Mouse (Mus musculus) liver, embryonic 11.5 days (tissue): ENCODE measurements around the gene Figla. TPM values are rescaled to one million over a fixed set of nuclear protein-coding genes. Genes with fewer than 3 reads are reported as not detected.

Experiments
- ATAC-seq: fragments of 200-750 bp; cut with Nextera tagmentation; replicated peaks from 2 replicates; pipeline ENCODE4 v1.8.0; 2017; ENCODE audit warnings: moderate number of reproducible peaks, mild to moderate bottlenecking, moderate TSS enrichment, moderate library complexity; ENCODE audit not compliant: low FRiP score
- DNase-seq: peaks from one replicate; pipeline ENCODE4 v3.0.0-alpha.2; 2017; ENCODE audit warnings: low spot score
- H3K27ac ChIP-seq: fragments of 300-500 bp; sonication (generic); 2 replicates; pipeline ENCODE4 v1.5.1; 2014; ENCODE audit warnings: mild to moderate bottlenecking, low read depth, low read length, control low read depth
- H3K27me3 ChIP-seq: fragments of 300-500 bp; sonication (generic); replicated peaks from 2 replicates; pipeline ENCODE4 v1.6.1; 2014; ENCODE audit warnings: low read length, mixed read lengths; ENCODE audit not compliant: control insufficient read depth, insufficient read depth
- H3K36me3 ChIP-seq: fragments of 300-500 bp; sonication (generic); 2 replicates; pipeline ENCODE4 v1.6.1; 2014; ENCODE audit warnings: mild to moderate bottlenecking, low read length, moderate library complexity, mixed read lengths; ENCODE audit not compliant: control insufficient read depth, insufficient read depth
- H3K4me1 ChIP-seq: fragments of 300-500 bp; sonication (generic); replicated peaks from 2 replicates; pipeline ENCODE4 v1.6.1; 2014; ENCODE audit warnings: low read length, mixed read lengths; ENCODE audit not compliant: control insufficient read depth, insufficient read depth
- H3K4me2 ChIP-seq: fragments of 300-500 bp; sonication (generic); 2 replicates; pipeline ENCODE4 v1.6.1; 2014; ENCODE audit warnings: mild to moderate bottlenecking, control low read depth, moderate library complexity
- H3K4me3 ChIP-seq: fragments of 300-500 bp; sonication (generic); 2 replicates; pipeline ENCODE4 v1.5.1; 2014; ENCODE audit warnings: low read depth, low read length, control low read depth
- H3K9ac ChIP-seq: fragments of 300-500 bp; sonication (generic); 2 replicates; pipeline ENCODE4 v1.6.1; 2014; ENCODE audit warnings: low read depth, low read length, control low read depth
- H3K9me3 ChIP-seq: fragments of 300-500 bp; sonication (generic); 2 replicates; pipeline ENCODE4 v1.6.1; 2016; ENCODE audit warnings: low read length, inconsistent platforms, mixed read lengths; ENCODE audit not compliant: control insufficient read depth
- WGBS: fragments of 180-500 bp; shearing (Covaris S2); extraction: QIAGEN DNeasy Blood & Tissue Kit; methylation state at CpG from one replicate; pipeline ENCODE4 v1.1.7; 2014; 5-methylcytosine and 5-hydroxymethylcytosine counted together
- polyA plus RNA-seq: library from polyadenylated mRNA; unstranded; fragments of >200 nt; fragmentation: Nextera tagmentation; extraction: Ambion mirVana; gene quantifications from 2 replicates; pipeline ENCODE4 v1.2.1, GENCODE M21; 2014

The Figla gene
- polyA plus RNA-seq, 1 experiment from 2014 or later = not detected

GRCm38 (mm10) chr6:86038901-86039300 is 22.9 kb downstream of the Figla start:
- 51% methylated on average over 2 of the region's 2 CpGs for WGBS

GRCm38 (mm10) chr6:86040140-86040539 is 24.2 kb downstream of the Figla start:
- Histone ChIP-seq H3K4me3 (no peak overlapping the region), H3K4me1 (no peaks in the 10 kb centered on the region), H3K4me2 (no peak overlapping the region), H3K9me3 (no peaks in the 10 kb centered on the region), H3K36me3 (no peaks in the 10 kb centered on the region), H3K27ac (no peak overlapping the region), H3K9ac (no peak overlapping the region), H3K27me3 (0 out of 2 replicates have a peak, but pooled peaks cover 2% of the 10 kb centered on the region)
- DNase-seq (no peak), ATAC-seq (no peak)
- 72% methylated on average over 1 of the region's 1 CpGs for WGBS

More at GRCm38 (mm10) chr6:86038901-86039300, 22.9 kb downstream of the Figla start:
- Histone ChIP-seq H3K9me3 (no peaks in the 10 kb centered on the region), H3K36me3 (no peaks in the 10 kb centered on the region), H3K27me3 (0 out of 2 replicates have a peak, but pooled peaks cover 2% of the 10 kb centered on the region), H3K4me1 (no peaks in the 10 kb centered on the region), H3K27ac (no peak overlapping the region), H3K9ac (no peak overlapping the region), H3K4me2 (no peak overlapping the region), H3K4me3 (no peak overlapping the region)
- no peak for ATAC-seq
- no peak for DNase-seq

GRCm38 (mm10) chr6:86047510-86047909 is 31.5 kb downstream of the Figla start:
- no peak overlapping the region for H3K4me2 ChIP-seq
- no peak overlapping the region for H3K9ac ChIP-seq
- H3K27ac ChIP-seq = no peak overlapping the region
- no peaks in the 10 kb centered on the region for H3K9me3 ChIP-seq
- ATAC-seq (no peak), DNase-seq (no peak)
- no peaks in the 10 kb centered on the region for H3K27me3 ChIP-seq
- no peak overlapping the region for H3K4me3 ChIP-seq
- H3K36me3 ChIP-seq = no peaks in the 10 kb centered on the region
- peaks cover 16% of the 10 kb centered on the region for H3K4me1 ChIP-seq
- WGBS = 91% methylated on average over 11 of the region's 11 CpGs

DNA sequence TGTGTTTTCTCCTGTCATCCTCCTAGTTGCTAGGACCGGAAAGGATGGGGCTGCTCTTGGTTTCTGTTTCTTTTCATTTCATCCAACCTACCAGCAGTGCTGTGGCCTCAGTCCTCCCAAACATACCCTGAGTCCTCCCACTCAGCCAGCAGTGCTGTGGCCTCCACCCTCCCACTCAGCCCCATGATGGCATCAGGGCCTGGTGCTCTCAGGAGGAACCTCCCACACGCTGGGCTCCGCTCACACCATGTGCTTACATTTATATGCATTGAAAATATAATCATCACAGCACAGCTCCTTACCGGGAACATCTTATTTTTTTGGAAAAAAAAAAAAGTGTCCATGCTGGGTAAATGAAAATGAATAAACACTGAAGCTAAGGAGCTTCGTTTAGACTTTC is 32.5 kb downstream of the Figla start:
- ATAC-seq (no peak), DNase-seq (no peak)

DNA sequence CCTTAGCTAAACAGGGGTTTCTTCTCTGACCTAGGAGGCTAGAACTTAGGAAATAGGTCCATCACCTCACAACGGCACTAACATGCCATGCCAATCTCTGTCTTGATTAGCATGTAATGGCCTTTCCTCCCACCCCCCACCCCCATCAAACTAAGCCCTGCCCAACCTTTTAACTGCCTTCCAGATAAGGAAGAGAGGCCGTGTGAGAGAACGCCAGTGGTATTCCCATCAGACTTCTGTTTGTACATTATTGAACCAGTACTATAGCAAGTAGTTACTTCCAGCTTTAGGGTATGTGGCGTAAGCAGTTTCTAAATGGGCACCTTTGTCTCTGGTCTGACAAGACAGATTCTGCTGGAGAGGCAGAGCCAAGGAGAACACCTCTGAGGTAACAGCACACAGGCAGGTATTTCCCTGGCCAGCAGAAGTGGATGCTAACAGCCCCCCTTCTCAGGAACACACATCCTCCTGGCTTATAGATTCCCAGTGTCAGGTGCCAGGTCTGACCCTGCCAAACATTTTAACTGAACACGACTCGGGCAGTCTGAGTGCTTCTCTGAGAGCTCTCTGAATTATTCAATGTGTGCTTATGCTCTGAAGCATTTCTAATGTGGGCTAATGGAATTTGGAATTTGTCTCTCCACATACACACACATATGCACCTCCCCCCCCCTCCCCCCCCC is 34.8 kb downstream of the Figla start:
- Histone ChIP-seq H3K4me1 (peaks cover 23% of the 10 kb centered on the region), H3K27me3 (no peaks in the 10 kb centered on the region), H3K4me2 (no peak overlapping the region), H3K4me3 (no peak overlapping the region), H3K9me3 (no peaks in the 10 kb centered on the region), H3K36me3 (no peaks in the 10 kb centered on the region), H3K27ac (no peak overlapping the region), H3K9ac (no peak overlapping the region)
- WGBS = 48% methylated on average over 6 of the region's 6 CpGs
- ATAC-seq (no peak), DNase-seq (no peak)

More for the DNA sequence above, 32.5 kb downstream of the Figla start:
- H3K4me3 ChIP-seq = no peak overlapping the region
- no peaks in the 10 kb centered on the region for H3K27me3 ChIP-seq
- 75% methylated on average over 5 of the region's 5 CpGs for WGBS
- no peak overlapping the region for H3K9ac ChIP-seq
- no peak overlapping the region for H3K27ac ChIP-seq
- H3K36me3 ChIP-seq = no peaks in the 10 kb centered on the region
- H3K9me3 ChIP-seq = no peaks in the 10 kb centered on the region
- no peak overlapping the region for H3K4me2 ChIP-seq
- peaks cover 21% of the 10 kb centered on the region for H3K4me1 ChIP-seq

DNA sequence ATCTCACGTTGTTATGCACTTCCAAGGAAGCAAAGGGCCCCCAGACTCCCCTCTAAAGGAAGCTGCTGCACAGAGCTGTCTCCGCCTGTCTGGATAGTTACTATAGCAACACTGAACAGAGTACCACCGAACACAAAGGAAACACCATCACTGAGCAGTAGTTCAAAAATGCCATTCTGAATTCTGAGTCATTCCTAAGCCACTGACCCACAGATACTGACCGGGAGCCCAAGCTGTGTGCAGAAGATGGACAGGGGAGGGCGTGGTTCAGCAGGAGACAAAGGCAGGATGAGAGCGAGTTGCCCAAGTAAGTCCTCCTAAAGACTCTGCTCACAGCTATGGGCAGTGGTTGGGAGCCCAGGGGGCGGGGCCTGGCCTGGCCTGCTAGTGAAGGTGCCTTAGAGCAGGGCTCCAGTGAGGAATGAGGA is 36.1 kb downstream of the Figla start:
- Histone ChIP-seq H3K4me2 (no peak overlapping the region), H3K4me1 (peaks cover 23% of the 10 kb centered on the region), H3K9me3 (no peaks in the 10 kb centered on the region), H3K27ac (no peak overlapping the region), H3K4me3 (no peak overlapping the region), H3K36me3 (no peaks in the 10 kb centered on the region), H3K27me3 (no peaks in the 10 kb centered on the region), H3K9ac (no peak overlapping the region)
- ATAC-seq (peak; percentile 70; the same call in 1 of the 2 replicates), DNase-seq (no peak)
- 29% methylated on average over 7 of the region's 7 CpGs for WGBS

DNA sequence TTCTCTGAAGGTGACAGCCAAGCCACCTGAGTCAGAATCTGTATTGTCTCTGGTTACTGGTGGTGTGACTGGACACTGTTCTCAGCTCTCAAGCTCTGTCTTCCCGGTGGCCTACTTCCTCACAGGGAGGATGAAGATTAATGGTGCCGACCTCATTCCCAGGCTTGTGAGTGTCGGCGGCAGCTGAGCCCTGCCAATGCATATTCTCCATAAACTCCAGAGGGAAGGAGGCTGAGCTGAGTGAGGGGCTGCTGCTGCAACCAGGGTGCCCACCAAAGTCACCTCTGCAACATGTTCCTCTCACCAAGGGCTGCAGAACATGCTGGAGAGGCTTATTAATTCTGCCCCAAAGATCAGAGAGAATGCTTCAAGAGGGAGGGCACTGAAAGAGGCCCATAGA is 36.6 kb downstream of the Figla start:
- DNase-seq = no peak
- H3K4me1 ChIP-seq = peaks cover 23% of the 10 kb centered on the region
- H3K27ac ChIP-seq = no peak overlapping the region
- no peaks in the 10 kb centered on the region for H3K27me3 ChIP-seq
- ATAC-seq = no peak
- H3K9me3 ChIP-seq = no peaks in the 10 kb centered on the region
- H3K4me2 ChIP-seq = no peak overlapping the region
- WGBS = 49% methylated on average over 4 of the region's 4 CpGs
- H3K9ac ChIP-seq = no peak overlapping the region
- H3K36me3 ChIP-seq = no peaks in the 10 kb centered on the region
- no peak overlapping the region for H3K4me3 ChIP-seq

DNA sequence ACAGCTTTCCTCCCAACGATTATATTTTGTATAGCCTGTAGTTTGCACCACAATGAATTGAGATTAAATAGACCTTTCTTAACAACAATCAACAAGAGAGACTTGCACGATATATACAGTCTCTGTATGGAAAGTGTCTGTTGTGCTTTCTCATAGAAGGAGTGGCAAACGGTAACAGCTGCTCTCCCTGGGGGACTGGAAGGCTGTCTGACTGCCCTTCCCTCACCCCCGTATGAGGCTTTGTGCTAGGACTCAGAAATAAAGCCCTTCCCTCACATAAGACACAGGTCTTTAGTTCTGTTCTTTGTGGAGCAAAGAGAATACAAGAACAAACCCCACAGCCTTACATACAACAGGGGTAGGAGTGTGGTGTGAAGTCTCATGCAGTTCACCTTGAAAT is 37.1 kb downstream of the Figla start:
- 56% methylated on average over 4 of the region's 4 CpGs for WGBS
- ATAC-seq (no peak), DNase-seq (no peak)
- no peak overlapping the region; the same call in 1 of the 2 replicates for H3K9ac ChIP-seq
- H3K27me3 ChIP-seq = no peaks in the 10 kb centered on the region
- H3K4me2 ChIP-seq = no peak overlapping the region
- H3K36me3 ChIP-seq = no peaks in the 10 kb centered on the region
- peaks cover 23% of the 10 kb centered on the region for H3K4me1 ChIP-seq
- H3K4me3 ChIP-seq = no peak overlapping the region
- H3K27ac ChIP-seq = no peak overlapping the region
- no peaks in the 10 kb centered on the region for H3K9me3 ChIP-seq

GRCm38 (mm10) chr6:86053594-86053993 is 37.6 kb downstream of the Figla start:
- DNase-seq (no peak), ATAC-seq (peak; percentile 72)
- H3K27me3 ChIP-seq = no peaks in the 10 kb centered on the region
- H3K4me1 ChIP-seq = peaks cover 23% of the 10 kb centered on the region
- no peak overlapping the region for H3K27ac ChIP-seq
- 33% methylated on average over 5 of the region's 5 CpGs for WGBS
- no peak overlapping the region for H3K4me2 ChIP-seq
- H3K9me3 ChIP-seq = no peaks in the 10 kb centered on the region
- no peak overlapping the region for H3K4me3 ChIP-seq
- no peaks in the 10 kb centered on the region for H3K36me3 ChIP-seq
- H3K9ac ChIP-seq = no peak overlapping the region
